Mouse (Mus musculus) frontal cortex, postnatal 10 days (tissue): ENCODE data around the gene Arhgap9.
"Not testable (repeated sequence)": the region's sequence is repeated elsewhere in the genome, so short reads cannot be mapped to it uniquely, and the experiment has no call there.

Experiments used
- DNase-seq, 2 experiments: peaks; one replicate each; pipeline ENCODE4 v3.0.0; 2022; ENCODE audit warnings: low spot score in 2 of 2, mixed read lengths in 1 of 2

Gene Arhgap9

GRCm38 (mm10) chr10:127291881-127292638 is 29.7 kb upstream of the Arhgap9 start:
- DNase-seq, result no peak

GRCm38 (mm10) chr10:127292987-127293538 is 28.7 kb upstream of the Arhgap9 start:
- no peak for DNase-seq

GRCm38 (mm10) chr10:127293590-127294113 is 28.1 kb upstream of the Arhgap9 start:
- DNase-seq, result no peak

- no peak for DNase-seq
Measured at GRCm38 (mm10) chr10:127294895-127295510, 26.8 kb upstream of the Arhgap9 start.

- DNase-seq, result no peak
Measured at GRCm38 (mm10) chr10:127295986-127296794, 25.6 kb upstream of the Arhgap9 start.

GRCm38 (mm10) chr10:127297015-127297871 is 24.5 kb upstream of the Arhgap9 start:
- DNase-seq, result no peak

GRCm38 (mm10) chr10:127300361-127300760 is 21.4 kb upstream of the Arhgap9 start:
- DNase-seq, result no peak

- DNase-seq, result no peak
Measured at GRCm38 (mm10) chr10:127303136-127303535, 18.6 kb upstream of the Arhgap9 start.

GRCm38 (mm10) chr10:127309167-127309566 is 12.6 kb upstream of the Arhgap9 start:
- DNase-seq, result not testable (repeated sequence)

- no peak for DNase-seq
Measured at GRCm38 (mm10) chr10:127310523-127311475, 11.0 kb upstream of the Arhgap9 start.

- peak; percentile 88 to 91 for DNase-seq
Measured at GRCm38 (mm10) chr10:127311476-127312355, 10.0 kb upstream of the Arhgap9 start, which contains the start of gene Mars. TSS of gene Mars (minus strand) at chr10:127311786.

- peak; percentile 48 to 75 for DNase-seq
Measured at GRCm38 (mm10) chr10:127312356-127312676, 9.4 kb upstream of the Arhgap9 start.

GRCm38 (mm10) chr10:127312858-127313257 is 8.9 kb upstream of the Arhgap9 start:
- DNase-seq, result no peak

- DNase-seq, result not testable (repeated sequence)
Measured at GRCm38 (mm10) chr10:127313516-127313915, 8.2 kb upstream of the Arhgap9 start.

GRCm38 (mm10) chr10:127314950-127315349 is 6.8 kb upstream of the Arhgap9 start:
- not testable (repeated sequence) for DNase-seq

GRCm38 (mm10) chr10:127317277-127317676 is 4.5 kb upstream of the Arhgap9 start:
- DNase-seq, result no peak

GRCm38 (mm10) chr10:127318009-127318408 is 3.8 kb upstream of the Arhgap9 start:
- no peak for DNase-seq

- DNase-seq, result no peak
Measured at GRCm38 (mm10) chr10:127319969-127320368, 1.8 kb upstream of the Arhgap9 start.

- DNase-seq, result no peak
Measured at GRCm38 (mm10) chr10:127322178-127322577, 414 bp downstream of the Arhgap9 start.
